Mouse (Mus musculus) left cerebral cortex, postnatal 14 days (tissue): ENCODE data around the gene Pklr. TPM values are rescaled to one million over a fixed set of nuclear protein-coding genes. Genes with fewer than 3 reads are reported as not detected.

Source experiments
- DNase-seq, 2 experiments: peaks; one replicate each; pipeline ENCODE4 v3.0.0; 2021 to 2022; ENCODE audit warnings: low spot score in 2 of 2, mixed read lengths in 1 of 2
- intact Hi-C: fragments of 180-260 bp; cut with DNase I; formaldehyde crosslinking; loops from one replicate; pipeline ENCODE4 v1.15.1; 2025
- long read RNA-seq, 2 experiments: library from polyadenylated mRNA; stranded (forward); transcript quantifications; one replicate each; pipeline ENCODE4 v2.0.0; 2021
- total RNA-seq, 2 experiments: library from RNA; stranded (reverse); gene quantifications; 2 replicates each; pipeline ENCODE4 v1.2.3; 2021

The Pklr gene
- not detected for total RNA-seq
- long read RNA-seq, experiment 1: 0 reads
- long read RNA-seq, experiment 2: 0 reads

DNA sequence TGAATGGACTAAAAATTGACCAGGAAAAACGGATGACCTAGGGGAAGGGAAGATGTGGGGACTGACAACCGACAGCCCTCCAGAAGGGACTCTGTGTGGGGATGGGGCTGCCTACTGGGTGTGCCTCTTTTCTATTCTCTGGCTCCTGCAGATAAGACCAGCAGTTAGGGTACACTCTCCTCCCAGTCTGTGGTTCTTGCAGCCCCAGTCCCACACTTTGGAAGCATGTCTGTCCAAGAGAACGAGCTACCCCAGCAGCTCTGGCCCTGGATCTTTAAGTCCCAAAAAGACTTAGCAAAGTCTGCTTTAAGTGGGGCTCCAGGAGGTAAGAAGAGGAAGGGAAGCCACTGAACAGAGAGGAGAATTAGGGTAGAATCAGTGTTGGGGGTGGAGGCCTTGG lies at the start of gene Pklr:
TSS of gene Pklr (plus strand) at position 185 of the 400 bp plus-strand sequence.
- DNase-seq: no peak
- intact Hi-C loops: no loop called here

GRCm38 (mm10) chr3:89087338-89088110 lies 48.4 kb upstream of the Pklr start:
- intact Hi-C loops: no loop called here
- DNase-seq: peak; percentile 82 to 84

- intact Hi-C loops: no loop called here
Observed at GRCm38 (mm10) chr3:89088974-89089373, 47.0 kb upstream of the Pklr start.

DNA sequence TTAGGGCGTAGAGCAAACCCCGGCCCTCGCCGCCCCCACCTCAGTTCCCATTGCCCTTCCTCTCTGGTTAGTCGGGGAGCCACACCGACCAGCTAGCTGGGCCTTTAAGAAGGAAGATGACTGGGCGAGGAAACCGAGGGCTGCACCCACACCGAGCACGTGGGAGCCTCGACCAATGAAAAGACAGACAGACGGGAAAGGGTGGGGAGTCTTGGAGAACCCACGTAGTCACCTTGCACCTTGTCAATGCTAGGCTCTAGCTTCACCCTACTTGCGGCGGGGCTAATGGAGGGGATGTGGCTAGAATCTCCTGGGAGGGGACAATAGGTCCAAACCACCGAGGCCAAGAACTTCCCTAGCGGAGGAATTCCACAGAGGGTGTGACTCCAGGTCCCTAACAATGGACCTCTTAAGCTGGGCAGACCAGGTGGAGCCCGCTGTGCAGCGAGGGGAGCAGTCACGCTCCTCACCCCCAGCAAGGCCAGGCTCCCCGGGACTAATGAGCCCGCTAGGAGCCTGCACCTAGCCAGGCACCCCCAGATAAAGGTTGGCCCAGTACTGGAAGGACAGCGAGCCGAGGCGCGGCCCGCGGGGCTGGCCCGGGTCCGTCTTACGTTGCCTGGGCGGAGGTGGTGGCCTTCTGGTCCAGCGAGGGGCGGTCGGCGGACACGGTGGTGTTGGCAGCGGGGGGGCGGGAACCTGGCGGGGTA lies 45.9 kb upstream of the Pklr start:
- peak; percentile 87 to 88 for DNase-seq
- intact Hi-C loops: loop anchor here (5.0 kb wide), 1 partner anchor 72 kb away; the partner anchor contains the start of genes Clk2 and Hcn3

More at GRCm38 (mm10) chr3:89088974-89089373, 47.0 kb upstream of the Pklr start:
- DNase-seq: no peak

DNA sequence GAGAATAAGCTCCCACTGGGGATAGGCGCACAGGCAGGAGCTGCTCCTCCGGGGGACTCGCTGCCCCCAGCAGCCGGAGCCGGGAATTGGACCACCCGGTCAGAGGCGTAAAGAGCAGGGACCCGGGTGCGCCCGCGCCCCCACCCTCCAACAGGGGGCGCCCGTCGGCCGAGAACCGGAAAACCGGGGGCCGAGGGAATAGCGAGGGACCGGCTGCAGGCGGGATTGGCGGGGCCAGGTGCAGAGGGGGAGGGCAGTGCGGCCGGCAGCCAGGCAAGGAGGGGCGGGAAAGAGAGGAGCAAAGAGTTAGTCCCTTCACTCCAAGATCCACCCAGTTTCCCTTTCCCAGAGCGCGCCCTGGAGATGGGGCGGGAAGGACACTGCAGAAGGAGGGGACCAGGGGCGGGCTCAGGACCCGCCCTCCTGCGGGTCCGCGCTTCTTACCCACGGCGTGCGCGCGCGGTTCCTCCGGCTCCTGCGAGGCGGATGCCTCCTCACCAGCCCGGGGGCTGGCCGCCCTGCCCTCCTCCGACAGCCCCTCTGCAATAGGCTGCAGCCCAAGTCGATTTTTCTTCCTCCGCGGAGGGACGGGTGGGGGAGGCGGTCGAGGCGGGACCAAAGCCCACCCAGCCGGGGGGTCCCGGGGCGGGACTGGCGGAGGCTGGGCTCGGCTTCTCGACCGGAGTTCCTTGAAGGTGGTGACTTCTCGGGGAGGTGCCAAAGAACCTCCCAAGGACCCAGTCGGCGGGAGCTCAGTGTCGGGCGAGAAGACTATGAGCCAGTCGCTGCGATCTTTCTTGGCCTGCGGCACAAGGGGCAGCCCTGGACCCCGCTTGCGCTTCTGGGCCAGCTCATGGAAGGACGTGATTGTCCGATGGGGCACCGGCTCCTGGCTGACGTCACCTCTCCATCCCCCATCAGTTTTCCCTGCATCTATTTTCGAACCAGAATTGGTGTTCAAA lies 45.0 kb upstream of the Pklr start:
- peak; percentile 75 to 81 for DNase-seq
- intact Hi-C loops: loop anchor here (5.0 kb wide), 1 partner anchor 71 kb away; the partner anchor contains the start of genes Clk2 and Hcn3

DNA sequence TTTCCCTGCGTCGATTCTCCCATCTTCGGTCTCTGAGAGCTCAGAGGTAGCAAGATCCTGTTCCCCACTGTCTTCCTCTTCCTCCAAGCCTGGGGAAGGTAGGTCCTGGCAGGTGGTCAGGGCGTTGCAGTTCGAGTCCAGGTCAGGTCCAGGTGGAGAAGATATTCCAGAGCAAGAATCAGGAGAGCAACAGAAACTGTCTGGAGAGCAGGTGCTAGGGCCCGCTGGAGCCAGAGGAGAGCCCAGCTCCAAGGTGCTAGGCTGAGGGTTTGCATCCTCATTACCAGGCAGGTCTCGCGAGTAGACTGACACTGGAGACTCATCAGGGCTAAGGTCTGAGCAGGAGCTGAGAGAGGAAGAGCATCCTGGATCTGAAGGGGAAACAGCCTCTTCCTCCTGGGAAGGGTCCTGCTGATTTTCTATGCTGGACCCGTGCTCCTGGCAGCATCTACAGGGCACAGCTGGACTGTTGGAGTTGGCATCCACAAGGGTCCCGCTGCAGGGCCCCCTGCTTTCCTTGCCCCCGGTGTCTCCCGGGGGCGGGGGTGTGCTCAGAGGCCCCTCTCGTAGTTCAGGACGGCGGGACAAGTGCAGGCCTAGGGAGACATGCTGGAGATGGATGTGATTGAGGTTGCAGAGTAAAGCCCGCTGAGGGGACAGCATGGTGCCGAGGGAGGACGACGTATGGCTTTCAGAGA lies 44.0 kb upstream of the Pklr start:
- intact Hi-C loops: loop anchor here (5.0 kb wide), 1 partner anchor 70 kb away; the partner anchor contains the start of genes Clk2 and Hcn3
- DNase-seq: no peak

DNA sequence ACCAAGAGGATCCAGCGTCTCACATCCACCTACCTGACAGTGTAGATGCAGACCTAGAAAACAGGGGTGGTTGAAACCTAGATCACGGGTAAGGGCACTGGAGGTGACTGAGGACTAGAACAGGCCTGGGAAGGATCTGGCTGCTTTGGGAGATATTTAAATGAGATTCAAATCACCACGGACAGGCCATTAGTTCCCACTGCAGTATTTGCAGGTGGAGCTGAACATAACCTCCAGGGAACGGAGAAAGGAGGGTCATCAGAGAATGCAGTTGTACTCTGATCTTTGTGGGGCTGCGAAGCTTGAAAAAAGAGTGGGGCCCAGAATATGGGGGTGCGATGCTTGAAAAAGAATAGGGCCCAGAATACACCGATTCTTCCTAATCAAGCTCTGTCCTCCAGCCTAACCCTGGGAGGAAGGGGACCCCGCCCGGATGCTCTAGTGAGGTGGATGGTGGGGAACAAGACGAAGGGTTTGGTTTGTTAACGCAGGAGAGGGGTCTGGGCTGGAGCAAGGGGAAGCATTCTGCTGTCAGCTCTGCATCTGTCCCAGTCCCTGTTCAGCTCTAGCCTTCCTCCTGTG lies 43.3 kb upstream of the Pklr start:
- no peak for DNase-seq
- intact Hi-C loops: loop anchor here (5.0 kb wide), 1 partner anchor 70 kb away; the partner anchor contains the start of genes Clk2 and Hcn3

GRCm38 (mm10) chr3:89093175-89093574 lies 42.8 kb upstream of the Pklr start, which contains the start of gene Rusc1:
Rusc1 (minus strand) TSS chr3:89093311.
- peak; percentile 94 for DNase-seq
- intact Hi-C loops: loop anchor here (5.0 kb wide), 1 partner anchor 69 kb away; the partner anchor contains the start of genes Clk2 and Hcn3

DNA sequence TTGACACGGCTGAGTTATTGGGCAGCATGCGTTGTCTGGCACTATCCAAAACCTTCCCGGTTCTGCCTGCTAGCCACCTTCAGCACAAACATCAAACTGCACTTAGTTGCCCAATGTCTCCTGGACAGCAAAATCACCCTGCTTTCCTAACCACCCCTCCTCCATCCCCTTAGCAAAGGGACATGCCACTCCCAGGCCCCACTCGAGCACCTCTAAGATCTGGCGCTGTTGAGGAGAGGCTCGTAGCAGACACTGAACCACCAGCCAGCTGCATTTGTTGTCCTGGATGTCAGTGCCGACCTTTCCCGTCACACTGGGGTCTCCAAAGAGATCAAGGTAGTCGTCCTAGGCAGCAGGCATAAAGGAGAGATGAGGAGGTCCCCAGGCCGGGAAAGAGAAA lies 41.9 kb upstream of the Pklr start:
- intact Hi-C loops: loop anchor here (5.0 kb wide), 1 partner anchor 68 kb away; the partner anchor contains the start of genes Clk2 and Hcn3
- DNase-seq: no peak

DNA sequence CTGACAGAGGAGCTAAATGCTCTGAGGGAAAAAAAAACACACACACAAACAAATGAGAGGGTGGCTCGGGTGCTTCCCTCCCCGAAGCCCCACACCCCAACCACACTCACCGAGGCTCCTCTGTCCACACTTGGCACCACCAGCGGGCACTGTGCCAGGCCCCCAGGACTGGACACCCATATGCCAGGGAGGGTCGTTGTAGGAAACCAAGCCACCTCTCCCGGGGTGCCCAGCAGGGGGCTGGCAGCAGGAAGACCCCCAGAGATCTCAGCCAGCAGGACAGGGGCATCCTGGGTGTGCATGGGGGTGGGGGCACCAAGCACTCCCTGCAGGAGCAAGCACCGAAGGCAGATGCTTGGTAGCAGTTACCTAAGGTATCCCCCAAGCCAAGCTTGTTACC lies 35.1 kb upstream of the Pklr start, which contains the start of gene Gm43738:
TSS of gene Gm43738 (minus strand) at position 289 of the 400 bp plus-strand sequence.
- intact Hi-C loops: no loop called here
- DNase-seq: no peak

- intact Hi-C loops: no loop called here
- DNase-seq: peak in 1 of 2 experiments; percentile 58
Observed at GRCm38 (mm10) chr3:89101459-89101811, 34.5 kb upstream of the Pklr start.

DNA sequence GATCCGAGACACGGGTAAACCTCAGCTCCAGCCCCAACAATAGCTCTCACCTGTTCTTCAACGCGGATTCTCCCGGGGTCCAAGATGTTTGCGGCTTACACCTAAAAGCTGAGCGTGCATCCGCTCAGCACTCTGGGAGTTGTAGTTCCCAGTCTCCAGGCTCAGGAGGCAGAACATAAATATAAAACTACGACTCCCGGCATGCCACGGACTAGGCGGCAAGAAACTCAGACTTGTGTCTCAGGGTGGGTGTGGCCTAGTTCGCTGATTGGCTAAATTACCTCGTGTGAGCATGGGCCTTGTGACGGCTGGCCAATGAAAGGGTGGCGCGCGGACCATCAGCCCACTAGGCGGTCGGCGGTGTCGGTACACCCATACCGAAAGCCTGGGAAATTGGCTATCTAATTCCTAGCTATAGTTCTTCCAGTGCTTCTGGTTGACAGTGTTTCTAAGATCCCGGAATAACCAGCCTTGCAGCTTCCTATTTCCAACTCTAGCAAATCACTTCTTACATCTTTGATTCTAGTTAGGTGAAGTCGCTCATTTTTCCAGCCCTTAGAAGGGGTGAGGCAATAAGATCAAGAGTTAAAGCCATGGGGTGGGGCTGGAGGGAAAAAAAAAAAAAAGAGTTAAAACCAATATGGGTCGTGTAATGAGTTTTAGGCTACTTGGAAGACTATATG lies 34.0 kb upstream of the Pklr start, which contains the start of gene Fdps:
TSS of gene Fdps (minus strand) at position 148 of the 683 bp plus-strand sequence.
- DNase-seq: peak; percentile 98 to 99
- intact Hi-C loops: no loop called here

DNA sequence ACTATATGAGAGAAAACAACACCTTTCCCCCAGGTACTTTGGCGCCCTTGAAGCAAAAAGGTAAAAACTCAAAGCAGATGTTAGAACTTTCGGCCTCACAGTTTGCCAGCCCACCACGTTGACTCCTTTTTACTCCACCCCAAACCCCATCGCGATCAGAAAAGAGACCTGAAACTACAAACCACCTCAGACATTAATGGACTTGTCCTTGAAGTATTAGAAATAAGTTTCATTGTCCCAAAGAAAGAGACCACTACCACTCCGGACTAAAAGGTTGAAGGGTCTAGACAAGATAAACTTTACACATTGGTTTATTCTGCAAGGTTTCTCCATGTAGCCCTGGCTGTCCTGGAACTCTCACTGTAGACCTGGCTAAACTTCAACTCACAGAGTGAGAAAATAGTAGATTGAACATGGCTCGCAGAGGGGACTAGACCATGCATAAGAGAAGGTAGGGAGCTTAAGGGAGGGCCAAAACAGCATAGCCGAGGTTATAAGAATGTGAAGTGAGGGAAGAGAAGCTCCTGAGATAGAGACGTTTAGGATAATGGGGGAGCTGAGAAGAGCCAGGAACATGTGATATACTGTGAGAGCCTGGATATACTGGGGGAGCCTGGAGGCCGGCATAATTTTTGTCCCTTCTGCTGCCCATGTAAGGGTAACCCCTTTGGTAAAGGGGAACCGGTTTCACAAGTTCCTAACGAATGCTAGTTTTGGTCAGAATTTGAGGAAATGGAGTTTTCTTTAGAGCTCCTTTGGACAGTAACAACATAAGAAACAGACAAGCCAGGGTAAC lies 33.2 kb upstream of the Pklr start:
- no peak for DNase-seq
- intact Hi-C loops: no loop called here

DNA sequence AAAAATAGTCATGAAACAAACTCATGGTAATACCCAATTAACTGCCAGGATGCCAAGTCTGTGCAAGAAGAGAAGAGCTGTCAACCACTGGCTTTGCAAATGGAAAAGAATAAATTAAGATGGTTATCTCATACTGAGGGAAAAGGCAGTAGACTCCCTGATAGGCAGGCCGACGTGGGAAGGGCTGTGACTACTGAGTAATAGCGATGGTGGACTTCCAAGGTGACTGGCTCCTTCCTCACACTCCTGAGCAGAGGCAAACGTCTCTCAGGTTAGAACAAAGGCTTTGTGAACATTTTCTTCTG lies 32.7 kb upstream of the Pklr start:
- no peak for DNase-seq
- intact Hi-C loops: no loop called here

GRCm38 (mm10) chr3:89106881-89107280 lies 29.1 kb upstream of the Pklr start:
- DNase-seq: no peak
- intact Hi-C loops: no loop called here

DNA sequence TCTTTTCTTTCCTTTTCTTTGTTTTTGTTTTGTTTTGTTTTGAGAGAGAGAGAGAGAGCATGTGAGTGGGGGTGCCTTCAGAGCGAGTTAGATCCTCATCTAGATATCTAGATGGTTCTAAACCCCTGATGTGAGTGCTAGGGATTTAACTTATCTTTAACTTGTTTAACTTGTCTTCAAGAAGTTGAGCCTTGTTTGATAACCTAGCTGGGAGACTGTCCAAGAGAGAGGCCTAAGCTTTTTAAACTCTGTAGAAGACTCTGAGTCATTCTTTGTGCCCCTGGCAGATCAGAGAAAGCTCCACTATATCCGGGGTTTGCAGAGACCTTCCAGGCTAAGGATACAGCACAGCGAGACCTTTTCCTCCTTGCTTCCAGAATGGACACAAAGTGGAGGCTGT lies 28.4 kb upstream of the Pklr start:
- intact Hi-C loops: no loop called here
- no peak for DNase-seq

GRCm38 (mm10) chr3:89108146-89108545 lies 27.8 kb upstream of the Pklr start:
- intact Hi-C loops: no loop called here

More at GRCm38 (mm10) chr3:89108146-89108545, 27.8 kb upstream of the Pklr start:
- no peak for DNase-seq
